ENCODE assay signal across 8 mouse cellular contexts in genomic region chr7:30599933-30600353, GRCm38 (mm10). TPM values are rescaled to one million over a fixed set of nuclear protein-coding genes. Genes with fewer than 3 reads are reported as not detected.
DNase-seq lines count a peak whose midpoint lies in the region; ATAC-seq lines count a peak whose summit lies in the region.

No protein-coding gene starts in this region.

- H3K27ac ChIP-seq in embryonic facial prominence, embryonic 12.5 days: no peak overlapping the region
- no peak overlapping the region for H3K27ac ChIP-seq in midbrain, embryonic 10.5 days (replicated peaks)

- 0 out of 2 replicates have a peak, but pooled peaks cover 2% of the 10 kb centered on the region for H3K9me3 ChIP-seq in embryonic facial prominence, embryonic 12.5 days
- H3K9me3 ChIP-seq in midbrain, embryonic 10.5 days (replicated peaks): no peaks in the 10 kb centered on the region

- H3K4me1 ChIP-seq in embryonic facial prominence, embryonic 12.5 days: no peaks in the 10 kb centered on the region
- peaks cover 9% of the 10 kb centered on the region for H3K4me1 ChIP-seq in midbrain, embryonic 10.5 days

- WGBS in embryonic facial prominence, embryonic 12.5 days: 4% methylated on average over 16 of the region's 16 CpGs
- whole genome bisulfite sequencing in midbrain, embryonic 10.5 days: 2% methylated on average over 16 of the region's 16 CpGs

- H3K4me2 ChIP-seq in embryonic facial prominence, embryonic 12.5 days (replicated peaks): no peak overlapping the region

- H3K36me3 ChIP-seq in embryonic facial prominence, embryonic 12.5 days: no peaks in the 10 kb centered on the region
- H3K36me3 ChIP-seq in midbrain, embryonic 10.5 days: no peaks in the 10 kb centered on the region

- intact Hi-C loops in left cerebral cortex, postnatal 36 days (cut with DNase I): no loop called here

- ATAC-seq in embryonic facial prominence, embryonic 12.5 days (ENCODE audit: insufficient number of reproducible peaks, insufficient read depth, low FRiP score, low TSS enrichment): peak; percentile 90

- no peaks in the 10 kb centered on the region for H3K27me3 ChIP-seq in embryonic facial prominence, embryonic 12.5 days
- H3K27me3 ChIP-seq in midbrain, embryonic 10.5 days (ENCODE audit: low read depth, poor library complexity, severe bottlenecking): no peaks in the 10 kb centered on the region

- no peak overlapping the region for H3K4me3 ChIP-seq in embryonic facial prominence, embryonic 12.5 days
- H3K4me3 ChIP-seq in midbrain, embryonic 10.5 days: peak overlapping the region; percentile 26; the same call in 1 of the 2 replicates

- H3K9ac ChIP-seq in embryonic facial prominence, embryonic 12.5 days: no peak overlapping the region

- peak; percentile 96 for DNase-seq in adrenal gland, postnatal 14 days
- peak; percentile 99 for DNase-seq in heart, adult 11 months
- DNase-seq in kidney, adult 11 months: peak; percentile 98
- DNase-seq in left cerebral cortex, postnatal 36 days (ENCODE audit: low spot score in 2 of 2): peak; percentile 87
- peak; percentile 85 for DNase-seq in midbrain, embryonic 10.5 days (ENCODE audit: low spot score)
- DNase-seq in right cerebral cortex, postnatal 4 days: peak; percentile 88
- DNase-seq in yolk sac, embryonic 10.5 days (ENCODE audit: low spot score): peak; percentile 85

RNA-seq across cellular contexts. Expression of gene Zbtb32, which starts 1.2 kb away (rescaled TPM):
- total RNA-seq in adrenal gland, postnatal 14 days (2021): 0.85 and 1.1 TPM in 2 replicates
- polyA plus RNA-seq in embryonic facial prominence, embryonic 12.5 days (2016; fragmentation: Nextera tagmentation; extraction: Ambion mirVana): 0.17 and 0.19 TPM in 2 replicates
- not detected for total RNA-seq in left cerebral cortex, postnatal 36 days (2021)
- polyA plus RNA-seq in midbrain, embryonic 10.5 days (2016; fragmentation: Nextera tagmentation; extraction: Ambion mirVana): 0.26 and 0.61 TPM in 2 replicates

RNA-seq across cellular contexts. Expression of gene Kmt2b, which starts 11.4 kb away (rescaled TPM):
- total RNA-seq in adrenal gland, postnatal 14 days (2021): 45.7 and 54.0 TPM in 2 replicates
- 11.6 and 12.6 TPM in 2 replicates for polyA plus RNA-seq in embryonic facial prominence, embryonic 12.5 days (2016; fragmentation: Nextera tagmentation; extraction: Ambion mirVana)
- 10 to 100 TPM; 41.3 to 62.2 TPM for total RNA-seq in left cerebral cortex, postnatal 36 days (2021)
- polyA plus RNA-seq in midbrain, embryonic 10.5 days (2016; fragmentation: Nextera tagmentation; extraction: Ambion mirVana): 7.4 and 10.6 TPM in 2 replicates

RNA-seq across cellular contexts. Expression of gene Upk1a, which starts 12.7 kb away (rescaled TPM):
- 0.22 and 0.45 TPM in 2 replicates for total RNA-seq in adrenal gland, postnatal 14 days (2021)
- polyA plus RNA-seq in embryonic facial prominence, embryonic 12.5 days (2016; fragmentation: Nextera tagmentation; extraction: Ambion mirVana): 0.37 and 0.73 TPM in 2 replicates
- under 1 TPM in 1 of 2 experiments, not detected in 1; 0.36 TPM for total RNA-seq in left cerebral cortex, postnatal 36 days (2021)
- polyA plus RNA-seq in midbrain, embryonic 10.5 days (2016; fragmentation: Nextera tagmentation; extraction: Ambion mirVana): 0.44 and 0.79 TPM in 2 replicates

RNA-seq across cellular contexts. Expression of gene Cox6b1, which starts 26.0 kb away (rescaled TPM):
- 3,197 and 3,382 TPM in 2 replicates for total RNA-seq in adrenal gland, postnatal 14 days (2021)
- 761 and 784 TPM in 2 replicates for polyA plus RNA-seq in embryonic facial prominence, embryonic 12.5 days (2016; fragmentation: Nextera tagmentation; extraction: Ambion mirVana)
- 100 to 1,000 TPM; 561 to 663 TPM for total RNA-seq in left cerebral cortex, postnatal 36 days (2021)
- 779 and 792 TPM in 2 replicates for polyA plus RNA-seq in midbrain, embryonic 10.5 days (2016; fragmentation: Nextera tagmentation; extraction: Ambion mirVana)

RNA-seq across cellular contexts. Expression of gene Igflr1, which starts 34.7 kb away (rescaled TPM):
- total RNA-seq in adrenal gland, postnatal 14 days (2021): 5.1 and 7.8 TPM in 2 replicates
- polyA plus RNA-seq in embryonic facial prominence, embryonic 12.5 days (2016; fragmentation: Nextera tagmentation; extraction: Ambion mirVana): 4.1 and 5.5 TPM in 2 replicates
- 1 to 10 TPM; 1.8 to 4.5 TPM for total RNA-seq in left cerebral cortex, postnatal 36 days (2021)
- 4.4 and 7.2 TPM in 2 replicates for polyA plus RNA-seq in midbrain, embryonic 10.5 days (2016; fragmentation: Nextera tagmentation; extraction: Ambion mirVana)
